Mouse (Mus musculus): ENCODE measurements around the gene Trub1.
A peak's percentile ranks its signal among the peaks of the same experiment; 100 is the strongest.

Gene Trub1

DNA sequence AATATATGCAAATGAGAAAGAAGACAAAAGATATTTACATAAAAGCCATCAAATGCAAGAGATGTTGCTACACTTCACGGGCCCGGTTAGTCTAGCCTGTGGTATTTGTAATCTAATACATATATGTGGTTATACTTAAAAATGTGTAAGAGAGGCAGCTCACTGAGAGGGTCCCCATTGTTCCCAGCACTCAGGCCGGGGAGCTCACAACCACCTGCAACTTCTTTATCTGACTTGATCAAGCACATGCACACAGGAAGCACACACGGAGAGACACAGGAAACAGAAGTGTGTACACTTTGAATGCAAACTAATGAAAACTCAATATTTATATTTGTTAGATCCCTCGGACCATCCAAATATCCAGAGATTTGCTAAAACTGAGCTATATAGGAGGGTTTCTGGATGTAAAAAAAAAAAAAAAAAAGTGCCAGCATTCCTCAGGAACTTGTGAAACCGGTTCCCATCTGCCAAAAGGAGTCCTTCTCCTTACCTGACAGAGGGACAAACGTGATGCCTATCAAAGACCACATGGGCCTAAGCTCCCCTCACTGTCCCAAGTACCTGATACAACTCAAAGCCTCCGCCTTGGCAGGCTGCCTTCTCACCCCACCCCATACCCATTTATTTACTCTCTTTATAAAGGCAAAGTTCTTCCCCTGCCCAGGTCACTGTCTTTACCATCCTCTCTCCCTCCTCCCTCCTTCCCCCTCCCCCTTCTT lies 9.6 kb upstream of the Trub1 start:
- DNase-seq, result no peak

DNA sequence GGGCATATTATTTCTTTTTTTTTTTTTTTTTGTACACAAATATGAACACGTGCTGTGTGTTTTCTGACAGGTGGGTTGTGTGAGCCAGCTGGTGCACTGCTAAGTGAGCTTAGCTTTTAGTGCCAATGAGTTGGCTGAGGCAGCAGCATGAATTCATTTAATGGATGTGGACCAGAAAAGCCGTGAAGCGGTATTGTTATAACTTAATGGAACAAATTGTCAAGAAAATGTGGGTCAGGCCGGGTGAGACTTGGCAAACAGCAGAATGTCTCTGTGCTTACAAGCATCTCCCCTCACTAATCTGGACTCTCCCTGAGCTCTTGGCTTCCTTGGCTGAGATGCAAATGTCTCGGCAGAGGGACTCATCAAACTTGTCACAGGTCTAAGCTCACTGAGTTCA lies 7.7 kb upstream of the Trub1 start:
- DNase-seq, result no peak

DNA sequence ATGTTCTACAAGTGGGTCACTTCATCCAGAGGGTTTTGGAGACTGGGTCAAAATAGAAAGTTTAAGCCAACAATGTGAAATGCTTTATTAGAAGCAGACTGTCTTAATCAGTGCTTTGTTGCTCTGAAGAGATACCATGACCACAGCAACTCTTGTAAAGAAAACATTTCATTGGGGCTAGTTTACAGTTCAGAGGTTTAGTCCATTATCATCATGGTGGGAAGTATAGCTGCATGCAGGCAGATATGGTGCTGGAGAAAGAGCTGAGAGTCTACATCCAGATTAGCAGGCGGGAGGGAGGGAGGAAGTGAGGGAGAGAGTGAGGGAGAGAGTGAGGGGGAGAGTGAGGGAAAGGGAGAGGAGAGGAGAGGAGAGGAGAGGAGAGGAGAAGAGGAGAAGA lies 1.9 kb upstream of the Trub1 start:
- DNase-seq, result no peak

DNA sequence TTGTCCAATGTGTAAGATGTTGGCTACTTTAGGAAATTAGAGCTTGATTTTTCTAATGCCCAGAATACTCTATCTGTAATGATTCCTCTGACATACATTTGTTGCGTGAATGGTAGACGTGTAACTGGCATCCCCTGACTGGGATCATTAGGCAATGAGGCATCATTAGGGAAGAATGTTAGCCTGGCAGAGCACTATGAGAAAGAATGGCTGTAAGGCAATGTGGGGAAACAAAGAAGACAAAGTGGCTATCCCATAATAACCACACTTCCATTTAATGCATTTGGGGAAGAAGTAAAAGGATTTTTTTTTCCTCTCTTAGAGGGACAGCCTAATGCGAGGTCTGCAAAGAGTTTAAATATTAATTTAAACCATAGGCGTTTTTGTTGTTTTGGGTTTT lies 950 bp upstream of the Trub1 start:
- DNase-seq, result no peak

DNA sequence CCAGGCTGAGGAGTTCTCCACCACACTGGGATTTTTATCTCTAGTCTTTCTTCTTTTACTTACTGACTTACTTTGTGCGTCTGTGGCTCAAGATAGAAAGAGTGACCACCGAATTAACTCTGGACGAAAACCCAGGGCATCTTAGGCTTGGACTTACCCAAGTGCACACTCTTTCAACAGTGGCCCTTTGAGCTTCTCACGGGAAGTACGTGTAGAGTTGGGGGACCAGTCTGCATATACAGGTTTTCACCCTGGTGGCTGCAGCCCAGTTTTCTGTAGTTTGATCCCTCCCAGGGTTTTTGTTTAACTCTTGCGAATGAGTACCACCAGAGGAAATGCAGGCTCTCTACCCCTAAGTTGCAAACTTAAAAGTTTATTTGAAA lies 497 bp downstream of the Trub1 start:
- DNase-seq, result no peak

DNA sequence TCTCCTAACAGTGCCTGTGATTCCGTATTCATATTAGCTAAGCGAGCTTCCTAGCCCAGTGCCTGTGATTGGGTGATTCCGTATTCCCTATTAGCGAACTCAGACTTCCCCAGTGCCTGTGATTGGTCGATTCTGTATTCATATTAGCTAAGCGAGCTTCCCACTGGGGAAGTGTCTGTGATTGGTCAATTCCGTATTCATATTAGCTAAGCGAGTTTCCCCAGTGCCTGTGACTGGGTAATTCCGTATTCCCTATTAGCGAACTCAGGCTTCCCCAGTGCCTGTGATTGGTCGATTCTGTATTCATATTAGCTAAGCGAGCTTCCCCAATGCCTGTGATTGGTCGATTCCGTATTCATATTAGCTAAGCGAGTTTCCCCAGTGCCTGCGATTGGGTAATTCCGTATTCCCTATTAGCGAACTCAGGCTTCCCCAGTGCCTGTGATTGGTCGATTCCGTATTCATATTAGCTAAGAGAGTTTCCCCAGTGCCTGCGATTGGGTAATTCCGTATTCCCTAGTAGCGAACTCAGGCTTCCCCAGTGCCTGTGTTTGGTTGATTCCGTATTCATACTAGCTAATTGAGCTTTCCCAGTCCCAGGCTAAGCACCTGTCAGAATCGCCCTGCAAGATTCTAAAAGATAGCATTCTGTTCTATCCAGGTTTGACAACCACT lies 2.7 kb downstream of the Trub1 start:
- DNase-seq, result no peak

DNA sequence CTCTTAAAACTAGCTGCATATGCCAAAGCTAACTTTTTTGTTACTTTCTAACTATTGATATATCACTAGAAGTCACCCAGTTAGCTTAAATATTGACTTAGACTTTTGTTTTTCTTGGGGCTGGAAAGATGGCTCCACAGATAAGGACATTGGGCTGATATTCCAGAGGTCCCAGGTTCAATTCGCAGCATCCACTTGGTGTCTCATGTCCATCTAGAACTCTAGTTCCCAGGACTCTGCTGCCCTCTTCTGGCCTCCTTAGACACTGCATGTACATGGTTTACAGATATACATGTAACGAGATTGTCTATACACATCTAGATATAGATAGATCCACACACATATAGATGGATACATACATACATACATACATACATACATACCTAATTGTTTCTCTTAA lies 4.4 kb downstream of the Trub1 start:
- peak; percentile 23 to 43 for DNase-seq

DNA sequence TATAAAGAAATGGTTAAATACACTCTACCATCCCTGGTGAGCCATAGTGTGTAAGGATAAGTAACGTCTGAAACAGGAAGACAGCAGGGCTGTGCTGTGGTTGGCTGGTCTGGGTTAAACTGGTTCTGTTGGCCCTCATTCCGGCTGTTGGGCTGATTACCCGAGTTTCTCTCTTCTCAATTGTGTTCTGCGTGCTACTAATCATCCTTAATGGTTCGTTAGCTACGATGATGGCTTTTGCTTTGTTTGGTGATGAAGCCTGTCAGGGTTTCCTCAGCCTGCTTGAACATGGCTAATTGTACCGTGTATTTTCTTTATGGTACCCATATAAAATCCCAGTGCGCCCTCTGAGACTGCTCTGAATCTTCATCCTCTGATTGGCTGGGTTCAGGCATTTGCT lies 11.0 kb downstream of the Trub1 start:
- DNase-seq, result no peak

DNA sequence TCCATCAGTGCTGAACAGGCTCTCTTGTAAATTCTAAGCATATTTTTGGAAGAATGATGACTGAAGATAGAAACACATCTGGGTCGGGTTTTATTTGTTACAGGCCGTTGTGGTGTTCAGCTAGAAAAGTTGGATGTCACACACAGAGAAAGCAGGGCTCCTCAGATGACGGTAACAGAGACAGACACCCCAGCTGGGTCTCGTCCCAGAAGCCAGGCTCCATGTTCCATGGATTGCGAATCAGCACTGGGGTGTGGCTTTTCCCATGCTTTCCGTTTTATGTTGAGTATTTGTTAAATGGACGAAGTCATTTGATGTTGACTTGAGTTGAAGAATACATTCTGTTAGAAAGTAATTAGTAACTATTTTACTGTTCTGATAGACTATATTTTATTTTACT lies 13.0 kb downstream of the Trub1 start:
- no peak for DNase-seq

DNA sequence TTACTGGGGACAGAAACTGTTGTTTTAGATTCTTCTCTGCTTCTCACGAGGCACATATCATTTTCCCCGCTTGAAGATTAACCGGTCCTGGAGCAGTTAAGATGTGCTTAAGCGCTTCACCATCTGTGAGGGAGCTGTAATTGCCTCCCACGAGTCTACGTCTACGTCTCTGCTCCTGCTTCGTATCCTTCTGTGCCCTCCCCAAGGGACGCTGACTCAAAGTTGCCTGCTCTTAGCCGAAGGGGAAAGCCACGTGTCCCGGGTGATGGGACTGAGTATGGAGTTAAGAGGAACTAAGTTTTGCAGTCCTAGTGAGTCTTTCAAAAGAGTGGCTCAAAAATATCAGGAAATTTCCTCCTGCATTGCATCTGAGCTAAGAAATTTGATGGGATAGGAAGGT lies 18.3 kb downstream of the Trub1 start:
- DNase-seq, result no peak

DNA sequence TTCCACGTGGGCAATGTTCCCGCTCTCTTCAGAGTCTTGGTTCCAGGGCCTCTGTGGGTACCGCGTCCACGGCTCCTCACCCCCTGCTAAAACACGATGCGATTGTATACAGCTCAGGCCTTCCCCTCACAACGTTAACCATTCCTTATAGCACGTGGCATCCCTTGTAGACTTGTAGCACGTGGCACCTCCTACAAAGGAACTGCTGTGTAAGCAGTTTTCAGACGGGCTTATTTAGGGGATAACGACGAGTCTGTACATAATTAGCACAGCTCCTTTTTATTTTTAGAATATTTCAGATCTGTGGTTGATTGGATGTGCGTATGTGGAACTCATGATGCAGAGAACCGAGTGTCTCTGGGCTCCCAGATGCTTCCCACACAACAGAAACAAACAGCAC lies 19.5 kb downstream of the Trub1 start:
- DNase-seq, result no peak

DNA sequence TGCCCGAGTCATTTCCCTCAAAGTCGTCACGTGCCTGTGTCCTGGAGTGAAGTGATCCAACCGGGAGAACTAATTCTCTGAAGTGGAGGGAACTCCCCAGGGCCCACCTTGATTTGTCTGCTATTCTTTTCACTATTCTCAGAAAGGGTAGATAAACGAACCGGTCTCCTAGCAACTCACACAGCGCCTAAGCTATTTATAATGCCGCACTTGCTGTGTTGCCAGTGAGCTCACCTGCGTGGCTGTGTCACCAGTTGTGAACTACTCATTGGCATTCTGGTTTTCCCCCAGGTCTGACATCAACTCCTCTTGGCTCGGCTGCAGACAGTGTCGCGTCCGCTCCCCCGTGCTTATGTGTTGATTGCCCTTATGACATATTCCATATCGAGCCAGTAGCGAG lies 20.6 kb downstream of the Trub1 start:
- DNase-seq, result no peak

DNA sequence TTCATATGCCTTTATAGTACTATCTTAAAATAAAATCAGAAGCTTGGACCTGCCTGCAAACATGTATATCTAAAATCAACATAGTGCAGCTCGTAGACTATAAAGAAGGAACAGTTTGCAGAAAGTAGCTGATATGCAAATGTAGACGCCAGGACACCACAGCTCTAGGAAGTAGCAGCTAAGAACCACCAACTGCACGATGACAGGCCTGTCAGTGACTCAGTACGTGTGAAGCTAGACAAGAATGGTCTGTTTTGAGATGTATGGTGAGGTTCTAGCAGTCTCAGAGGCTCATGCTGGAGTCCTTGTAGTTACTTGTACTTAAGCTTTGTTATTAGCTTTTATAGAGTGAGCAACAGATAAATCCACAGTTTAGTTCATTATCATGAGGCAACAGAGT lies 22.6 kb downstream of the Trub1 start:
- no peak for DNase-seq

DNA sequence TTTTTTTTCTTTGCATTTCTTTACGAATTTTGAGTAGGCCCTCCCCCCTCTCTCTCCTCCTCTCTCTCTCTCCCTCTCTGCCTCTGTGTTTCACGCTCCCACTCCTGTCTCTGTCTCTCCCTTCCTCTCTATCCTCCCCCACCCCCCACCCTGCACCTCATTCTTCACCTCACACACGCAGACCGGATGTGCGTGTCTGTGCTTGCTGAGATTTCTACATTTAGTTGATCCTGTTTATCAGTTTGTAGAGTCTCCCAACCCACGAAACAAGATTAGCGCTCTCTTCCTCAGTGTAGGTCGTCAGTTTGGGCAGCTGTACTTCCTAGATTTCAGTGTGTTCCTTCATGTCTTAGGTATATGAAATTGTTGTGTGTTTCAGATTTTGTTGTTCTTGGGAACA lies 24.6 kb downstream of the Trub1 start:
- no peak for DNase-seq

DNA sequence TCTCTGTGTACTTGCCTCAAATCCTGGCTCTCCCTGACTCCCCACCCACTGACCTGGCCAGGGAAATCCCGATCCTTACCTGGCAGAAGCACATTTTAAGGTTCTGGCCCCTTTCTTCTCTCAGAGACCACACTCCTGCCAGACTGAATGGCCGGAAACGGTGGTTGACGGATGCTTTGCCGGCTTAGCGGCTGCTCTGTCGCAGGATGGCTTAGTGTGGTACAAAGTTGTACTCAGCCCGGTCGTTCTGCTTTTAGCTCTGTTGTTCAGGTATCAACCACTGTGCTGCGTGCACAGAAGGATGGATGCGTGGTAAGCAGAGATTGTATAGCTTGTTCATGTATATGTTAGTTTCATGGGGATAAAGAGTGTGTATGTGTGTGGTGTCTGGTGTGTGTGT lies 25.3 kb downstream of the Trub1 start:
- no peak for DNase-seq

DNA sequence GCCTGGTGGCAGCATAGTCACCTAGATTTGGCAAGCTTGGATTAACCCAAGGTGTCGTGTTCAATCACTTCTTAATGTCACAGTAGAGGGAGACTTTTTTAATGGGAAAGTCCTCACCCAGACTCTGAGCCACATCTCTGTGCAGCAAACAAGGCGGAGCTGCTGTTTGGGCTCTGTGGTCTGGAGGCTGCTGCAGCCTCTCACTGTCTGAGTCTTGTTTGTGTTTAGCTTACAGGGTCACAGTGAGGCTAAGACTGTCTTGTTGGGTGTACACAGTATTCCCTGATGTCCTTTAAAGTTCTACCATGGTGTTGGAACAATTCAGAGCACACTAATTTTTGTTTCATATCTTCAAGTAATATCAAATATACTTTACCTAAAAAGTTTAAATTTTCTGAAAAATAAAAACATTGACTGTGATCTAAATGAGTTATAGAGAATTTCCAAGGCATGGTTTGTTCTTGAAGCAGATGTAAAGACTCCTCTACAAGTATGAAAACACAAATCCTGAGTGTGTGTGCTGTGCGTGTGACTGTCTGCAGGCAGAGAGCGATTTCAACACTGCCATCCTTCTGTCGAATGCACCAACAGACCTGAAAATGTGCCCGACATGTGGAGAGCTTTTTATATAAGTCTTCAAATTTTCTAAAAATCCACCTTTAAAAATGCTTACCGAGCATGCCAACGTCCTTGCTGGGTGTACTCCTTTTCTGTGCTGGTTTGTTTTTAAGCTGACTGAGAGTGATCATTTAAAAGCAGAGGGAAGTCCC lies 27.4 kb downstream of the Trub1 start:
- no peak for DNase-seq

DNA sequence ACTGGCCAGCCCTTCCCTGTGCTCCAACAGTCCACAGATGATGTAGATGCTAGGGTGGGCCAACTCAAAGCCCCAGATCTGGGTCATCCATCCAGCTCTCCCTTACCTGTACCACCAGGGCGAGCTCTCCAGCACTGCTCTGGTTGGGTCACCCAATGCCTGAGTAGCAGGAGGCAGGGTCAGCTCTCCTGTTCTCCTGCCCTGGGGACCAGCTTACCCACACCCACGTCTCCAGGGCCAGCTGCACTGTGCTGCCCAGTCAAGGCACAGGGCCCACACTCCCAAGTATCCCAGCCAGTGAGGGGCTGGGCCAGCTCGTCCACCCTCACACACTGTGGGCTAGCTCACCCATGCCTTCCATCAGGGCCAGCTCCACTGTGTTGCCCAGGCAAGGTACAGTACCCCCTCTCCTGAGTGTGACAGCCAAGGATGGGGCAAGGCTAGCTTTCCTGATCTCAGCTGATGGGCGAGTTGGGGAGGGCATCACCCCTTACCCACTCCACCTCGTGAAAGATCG lies 29.1 kb downstream of the Trub1 start:
- DNase-seq, result no peak

DNA sequence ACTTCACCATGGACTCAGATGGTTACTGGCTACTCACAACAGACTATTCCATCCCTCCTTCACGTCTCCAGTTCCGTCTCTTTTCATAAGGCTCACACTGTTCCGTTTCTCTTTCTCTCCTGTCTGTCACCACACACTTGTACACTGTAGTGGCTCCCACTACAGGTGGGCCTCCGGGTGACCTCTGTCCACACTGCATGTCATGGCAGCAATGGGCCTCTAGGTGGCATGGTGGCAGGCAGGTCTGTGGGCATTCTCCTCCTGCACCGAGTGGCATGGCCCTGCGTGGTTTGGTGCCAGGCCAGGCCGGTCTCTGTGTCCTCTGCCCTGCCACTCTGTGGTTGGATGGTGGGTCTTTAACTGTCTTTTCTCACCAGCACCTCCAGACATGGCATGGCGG lies 30.1 kb downstream of the Trub1 start:
- peak; percentile 41 to 53 for DNase-seq

DNA sequence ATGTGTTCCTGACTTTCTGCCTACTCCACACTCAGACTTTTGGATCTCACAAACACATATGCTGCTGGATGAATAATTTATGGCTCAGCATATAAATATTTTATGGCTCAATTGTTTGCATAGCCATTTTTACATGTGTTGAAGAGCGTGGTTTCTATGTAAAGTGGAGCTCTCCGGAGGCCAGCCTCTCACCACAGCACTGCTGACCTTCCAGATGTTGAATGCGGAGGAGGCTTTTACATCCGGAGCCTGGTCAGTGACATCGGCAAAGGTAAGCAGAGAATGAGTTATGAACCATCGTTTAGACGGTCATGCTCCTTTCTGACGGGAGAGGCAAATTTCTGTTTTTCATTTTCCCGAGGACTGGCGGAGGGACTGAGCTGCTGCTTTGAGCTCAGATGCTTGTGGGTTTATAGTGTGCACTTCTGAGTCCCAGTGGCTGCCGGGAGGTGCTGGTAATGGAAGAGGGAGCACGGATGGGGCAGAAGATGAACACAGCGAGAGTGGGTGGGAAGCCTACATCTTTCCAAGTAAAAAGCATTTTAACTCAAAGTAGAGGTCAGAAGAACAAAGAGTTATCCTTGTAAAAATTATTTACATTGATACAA lies 34.4 kb downstream of the Trub1 start:
- no peak for DNase-seq

DNA sequence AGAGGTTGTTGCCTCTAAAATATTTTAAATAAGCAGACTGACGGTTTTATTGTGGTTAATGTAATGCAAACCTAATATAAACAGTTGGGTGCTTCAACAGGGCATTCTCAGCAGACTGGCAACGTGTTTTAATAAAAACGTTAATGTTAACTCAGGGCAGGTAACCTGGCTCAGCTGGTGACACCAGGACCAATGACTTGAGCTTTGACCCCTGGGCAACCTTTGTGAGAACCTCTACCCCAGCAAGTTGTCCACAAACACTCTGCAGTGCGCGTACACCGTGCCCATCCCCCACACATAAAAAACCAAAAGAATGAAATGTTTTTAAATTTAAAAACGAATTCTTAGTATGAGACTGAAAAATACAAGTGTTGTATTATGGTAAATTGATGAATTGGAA lies 36.8 kb downstream of the Trub1 start:
- DNase-seq, result no peak

DNA sequence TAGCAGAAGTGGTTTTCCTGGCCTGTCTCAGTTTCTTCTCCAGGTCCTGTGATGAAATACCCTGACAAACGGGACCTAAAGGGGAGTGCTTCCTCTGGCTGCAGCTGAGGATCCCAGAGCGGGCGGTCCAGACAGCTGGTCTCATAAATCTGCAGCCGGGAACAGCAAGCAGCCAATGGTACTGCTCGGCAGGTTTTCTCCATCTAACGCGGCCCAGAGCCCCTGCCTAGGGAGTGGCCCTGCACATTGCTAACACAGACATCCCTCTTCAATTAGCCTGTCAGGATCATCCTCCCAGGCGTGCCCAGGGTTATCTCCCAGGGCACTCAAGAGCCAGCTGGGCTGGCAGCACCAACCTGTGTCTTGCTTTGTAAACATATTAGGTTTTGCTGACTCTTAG lies 38.3 kb downstream of the Trub1 start:
- DNase-seq, result no peak

DNA sequence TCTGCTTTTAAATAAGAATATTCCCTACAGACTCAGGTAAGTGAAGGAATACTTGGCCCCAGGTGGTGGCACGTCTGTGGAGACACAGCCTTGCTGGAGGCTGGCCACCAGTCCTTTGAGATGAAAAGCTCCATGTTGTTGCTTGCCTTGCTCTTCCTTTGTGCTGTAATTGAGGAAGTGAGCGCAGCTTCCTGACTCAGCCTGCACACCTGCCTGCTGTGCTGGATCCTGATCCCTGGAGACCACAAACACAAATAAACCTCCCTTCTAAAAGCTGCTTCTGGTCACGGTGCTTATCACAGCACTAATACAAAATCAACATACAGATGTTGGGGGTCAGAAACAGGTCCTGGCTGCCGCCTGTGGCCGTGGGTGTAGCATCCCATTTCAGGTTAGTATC lies 41.3 kb downstream of the Trub1 start:
- DNase-seq, result no peak

DNA sequence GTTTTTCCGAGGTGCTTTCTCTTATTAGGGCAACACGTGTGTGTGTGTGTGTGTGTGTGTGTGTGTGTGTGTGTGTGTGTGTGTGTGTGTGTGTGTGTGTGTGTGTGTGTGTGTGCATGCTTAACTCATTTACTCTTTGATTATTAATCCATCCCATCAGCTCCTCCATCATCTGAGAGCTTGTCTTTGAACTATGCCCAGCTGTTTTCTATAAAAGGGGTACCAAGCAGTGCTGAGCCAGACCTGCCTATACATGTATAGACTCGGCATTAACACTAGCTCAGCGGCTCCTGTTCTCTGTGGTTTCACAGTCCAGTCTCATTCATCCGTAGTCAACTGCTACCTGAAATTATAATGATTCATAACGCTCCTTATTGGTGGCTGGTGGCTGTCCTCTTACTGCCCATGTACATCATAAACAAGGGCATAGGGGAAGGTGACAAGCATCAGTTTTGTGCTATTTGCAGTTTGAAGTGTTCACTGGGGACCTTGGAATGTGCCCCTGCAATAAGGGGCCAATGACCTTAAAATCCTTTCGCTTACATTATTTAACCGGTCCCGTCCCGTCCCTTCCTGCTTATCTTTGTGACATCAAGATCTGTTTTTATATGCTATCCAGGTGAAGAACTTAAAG lies 45.5 kb downstream of the Trub1 start:
- no peak for DNase-seq

Measured in cerebellum, postnatal 36 days (tissue).